In the genomic region with DNA sequence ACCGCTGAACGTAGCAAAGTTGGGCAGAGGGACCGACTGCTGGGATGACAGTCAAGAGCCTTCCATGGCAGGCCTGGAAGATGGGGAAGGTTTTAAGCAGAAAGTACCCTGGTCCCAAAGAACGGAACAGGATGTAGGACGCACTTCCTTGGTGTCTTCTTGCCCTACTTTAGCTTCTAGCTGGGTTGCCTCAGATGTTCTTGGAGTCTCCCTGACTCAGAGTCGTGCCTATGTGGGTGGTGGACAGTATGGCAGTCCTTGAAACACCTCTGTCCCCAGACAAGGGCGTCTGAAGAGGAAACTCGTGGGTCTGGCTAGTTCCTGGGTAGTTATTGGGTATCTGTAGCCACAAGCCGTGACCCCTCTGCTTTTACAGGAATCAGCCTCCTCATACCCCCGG, we compare ENCODE assay signal across 15 mouse cellular contexts. TPM values are rescaled to one million over a fixed set of nuclear protein-coding genes. Genes with fewer than 3 reads are reported as not detected.
"Had no signal": no experiment of that assay in that cellular context is flagged by ENCODE, and none has a peak within 500 bp of the region (broad histone marks: within the 10 kb centered on the region; RNA-seq: fewer than 3 reads in every experiment).

No protein-coding gene starts in this region.

- DNase-seq: gastrocnemius, adult 2 months; gastrocnemius, postnatal 10 days; gastrocnemius, postnatal 25 days; heart, adult 18-20 months; heart, postnatal 10 days; heart, postnatal 4 days; kidney, adult 18-20 months; kidney, adult 8-10 months; kidney, postnatal 10 days; kidney, postnatal 25 days; kidney, postnatal 4 days; layer of hippocampus, adult 9-11 months; layer of hippocampus, postnatal 36 days; left cerebral cortex, postnatal 4 days had no signal

RNA-seq across cellular contexts. Expression of a gene that starts 52.9 kb away (rescaled TPM):
- total RNA-seq: granulocyte monocyte progenitor cell, adult 5-6 weeks had no signal
